Mouse (Mus musculus): ENCODE measurements around the gene Pank4.

Pank4 gene

DNA sequence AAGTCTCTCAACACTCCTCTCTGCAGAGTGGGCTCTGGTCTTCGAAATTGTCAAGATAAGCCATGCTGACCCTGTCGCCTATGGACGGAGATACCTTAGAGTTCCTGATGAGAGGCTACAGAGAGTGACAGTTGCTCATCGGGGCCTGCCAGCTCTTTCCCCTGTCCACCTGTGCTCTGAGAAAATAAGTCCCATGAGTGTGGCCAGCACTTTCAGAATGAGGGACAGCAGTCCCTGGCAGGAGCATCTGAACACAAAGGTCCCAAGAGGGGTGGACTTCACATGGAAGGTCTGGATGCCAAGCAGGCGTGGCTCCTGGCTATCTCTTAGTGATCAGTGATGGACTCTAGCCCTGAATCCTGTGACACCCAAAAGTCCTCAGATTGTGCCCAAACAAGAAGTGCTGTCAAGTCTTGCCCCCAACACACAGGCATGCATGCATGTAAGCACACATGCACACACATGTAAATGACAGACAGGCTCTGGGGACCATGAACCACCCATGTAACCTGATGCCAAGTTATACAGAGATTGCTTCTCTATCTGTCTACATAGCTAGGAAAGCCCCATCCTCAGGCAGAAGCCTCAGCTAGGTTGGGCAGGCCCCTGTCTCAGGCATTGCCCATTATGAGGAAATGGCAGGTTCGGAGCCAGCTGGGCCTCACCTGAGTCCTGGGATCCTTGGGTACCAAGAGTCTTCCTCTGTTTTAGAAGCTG lies 20.4 kb upstream of the Pank4 start:
- no peak for DNase-seq (ENCODE audit: low read depth, low spot score)

GRCm38 (mm10) chr4:154944121-154944590 lies 19.8 kb upstream of the Pank4 start:
- peak; percentile 92 for DNase-seq (ENCODE audit: low read depth, low spot score)

DNA sequence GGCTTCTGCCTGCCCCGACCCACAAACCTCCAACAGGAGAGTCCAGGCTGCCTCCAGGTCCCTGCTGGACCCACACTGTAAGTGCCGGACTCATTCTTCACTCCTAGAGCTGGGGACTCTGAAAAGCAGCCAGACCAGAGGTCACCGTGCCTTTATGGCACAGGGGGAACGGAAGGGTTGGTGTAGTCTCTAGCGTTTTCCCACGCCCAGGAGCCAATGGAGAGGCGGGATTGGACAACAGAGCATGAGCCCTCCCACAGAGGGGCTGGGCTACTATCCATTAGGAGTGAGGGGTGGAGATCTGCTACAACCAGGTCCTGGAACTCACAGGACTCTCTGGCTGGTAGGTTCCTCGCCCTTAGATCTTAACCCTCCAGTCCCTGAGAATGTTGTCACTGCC lies 17.6 kb upstream of the Pank4 start:
- DNase-seq (ENCODE audit: low read depth, low spot score): peak; percentile 87

GRCm38 (mm10) chr4:154948066-154948939 lies 15.6 kb upstream of the Pank4 start:
- no peak for DNase-seq (ENCODE audit: low read depth, low spot score)

DNA sequence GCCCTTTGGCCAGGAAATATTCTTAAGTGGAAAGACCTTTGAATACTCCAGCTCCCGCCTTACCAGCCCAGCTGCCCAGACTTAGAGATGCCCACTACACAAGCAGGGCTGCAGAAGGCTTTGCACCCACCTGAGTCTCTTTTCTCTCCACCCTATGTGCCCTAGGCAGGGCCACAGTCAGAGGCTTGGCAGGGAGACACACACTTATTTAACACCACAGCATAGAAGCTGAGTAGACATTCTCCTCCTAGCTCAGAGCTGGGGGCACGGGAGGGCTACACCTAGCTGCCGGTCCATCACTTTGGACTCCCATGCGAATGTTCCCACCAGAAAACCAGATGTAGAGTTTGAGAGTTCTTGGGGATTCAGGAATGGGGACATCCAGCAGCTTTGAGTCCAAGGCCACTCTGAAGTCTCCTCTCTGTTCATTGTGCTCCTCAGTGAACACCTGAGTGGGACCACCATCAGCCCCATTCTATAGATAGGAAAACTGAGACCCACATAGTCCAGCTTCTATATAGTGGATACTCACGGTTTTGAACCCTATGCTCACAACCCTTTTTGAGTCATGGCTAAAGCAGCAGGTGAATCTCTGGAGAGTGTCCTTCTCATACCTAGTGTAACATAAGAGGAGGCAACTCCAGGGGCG lies 14.9 kb upstream of the Pank4 start:
- DNase-seq (ENCODE audit: low read depth, low spot score): no peak

DNA sequence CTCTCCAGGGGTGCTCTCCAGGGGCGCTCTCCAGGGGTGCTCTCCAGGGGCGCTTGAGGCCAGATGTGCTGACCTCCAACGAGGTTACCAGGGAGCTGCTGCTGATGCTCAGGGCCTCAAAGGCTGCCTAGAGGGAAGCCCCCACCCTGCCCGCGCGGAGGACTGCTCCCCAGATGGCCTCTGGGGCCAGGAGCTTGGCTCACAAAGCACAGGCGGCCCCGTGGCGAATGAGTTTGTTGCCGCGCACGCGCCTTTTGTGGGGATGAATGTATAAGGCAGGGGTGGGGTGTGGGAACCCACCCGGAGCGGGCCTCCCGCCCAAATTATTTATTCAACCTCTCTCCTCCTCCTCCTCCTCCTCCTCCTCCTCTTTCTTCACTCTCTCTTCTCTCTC lies 14.3 kb upstream of the Pank4 start:
- peak; percentile 66 for DNase-seq (ENCODE audit: low read depth, low spot score)

GRCm38 (mm10) chr4:154952461-154953241 lies 11.3 kb upstream of the Pank4 start:
- DNase-seq (ENCODE audit: low read depth, low spot score): peak; percentile 71

DNA sequence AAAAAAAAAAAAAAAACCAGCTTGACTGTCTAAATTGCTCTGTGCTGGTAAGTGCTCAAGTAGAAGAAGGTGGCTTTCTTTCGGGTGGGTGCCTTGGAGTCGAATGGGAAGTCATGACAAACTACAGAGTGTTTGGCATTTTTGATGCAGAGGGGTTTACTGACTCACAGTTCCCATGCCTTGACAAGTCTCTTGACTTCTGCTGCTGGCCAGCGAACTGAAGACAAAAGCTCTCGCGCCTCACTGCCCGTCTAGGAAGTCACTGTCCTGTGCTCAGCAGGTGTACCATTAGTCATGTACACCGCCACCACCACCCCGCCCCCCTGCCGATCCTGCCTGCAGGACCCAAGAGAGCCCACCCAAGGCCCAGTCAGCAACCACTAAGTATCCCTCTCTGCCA lies 7.3 kb upstream of the Pank4 start:
- no peak for DNase-seq (ENCODE audit: low read depth, low spot score)

GRCm38 (mm10) chr4:154957289-154957993 lies 6.5 kb upstream of the Pank4 start:
- DNase-seq (ENCODE audit: low read depth, low spot score): no peak

DNA sequence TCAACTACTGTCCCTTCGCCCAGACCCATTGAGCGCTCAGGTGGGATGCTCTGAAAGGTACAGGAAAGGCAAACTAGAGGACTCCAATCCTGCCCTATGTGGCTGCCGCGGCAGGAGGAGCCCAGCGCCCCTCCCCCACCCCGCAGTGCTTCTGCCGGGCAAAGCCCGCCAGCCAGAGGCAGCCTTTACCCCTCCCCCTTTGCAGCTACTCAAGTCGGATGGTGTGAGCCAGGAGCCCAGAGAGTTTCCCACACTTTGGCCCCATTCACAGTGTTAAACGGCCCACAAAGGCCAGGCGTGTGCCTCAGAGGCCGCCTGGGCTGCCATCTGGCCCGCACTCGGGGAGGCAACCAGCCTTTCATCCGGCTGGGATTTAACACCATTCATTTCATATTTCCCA lies 5.8 kb upstream of the Pank4 start:
- DNase-seq (ENCODE audit: low read depth, low spot score): peak; percentile 91

DNA sequence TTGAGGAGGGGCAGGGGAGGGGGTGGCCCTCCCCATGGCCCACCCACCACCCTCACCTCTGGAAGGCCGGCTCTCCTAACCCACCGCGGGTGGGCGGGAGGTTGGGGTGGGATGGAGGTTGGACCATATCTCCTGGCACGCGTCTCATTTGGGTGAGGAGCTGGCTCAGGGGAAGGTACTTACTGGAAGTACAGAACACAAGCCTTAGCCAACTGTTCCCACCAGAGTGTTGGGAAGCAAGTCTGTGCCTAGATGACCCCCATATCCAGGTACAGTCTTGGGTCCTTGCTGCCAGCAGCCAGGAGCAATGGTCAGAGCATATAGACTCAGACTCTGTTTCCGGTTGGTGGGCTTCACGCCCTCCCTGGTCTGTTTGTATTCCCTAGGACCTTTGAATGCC lies 5.3 kb upstream of the Pank4 start:
- DNase-seq (ENCODE audit: low read depth, low spot score): no peak

- no peak for DNase-seq (ENCODE audit: low read depth, low spot score)
Measured at GRCm38 (mm10) chr4:154960021-154960689, 3.8 kb upstream of the Pank4 start.

GRCm38 (mm10) chr4:154960690-154961225 lies 3.2 kb upstream of the Pank4 start, which contains the start of gene Hes5:
Hes5 (plus strand) TSS chr4:154960923.
- peak; percentile 88 for DNase-seq (ENCODE audit: low read depth, low spot score)

DNA sequence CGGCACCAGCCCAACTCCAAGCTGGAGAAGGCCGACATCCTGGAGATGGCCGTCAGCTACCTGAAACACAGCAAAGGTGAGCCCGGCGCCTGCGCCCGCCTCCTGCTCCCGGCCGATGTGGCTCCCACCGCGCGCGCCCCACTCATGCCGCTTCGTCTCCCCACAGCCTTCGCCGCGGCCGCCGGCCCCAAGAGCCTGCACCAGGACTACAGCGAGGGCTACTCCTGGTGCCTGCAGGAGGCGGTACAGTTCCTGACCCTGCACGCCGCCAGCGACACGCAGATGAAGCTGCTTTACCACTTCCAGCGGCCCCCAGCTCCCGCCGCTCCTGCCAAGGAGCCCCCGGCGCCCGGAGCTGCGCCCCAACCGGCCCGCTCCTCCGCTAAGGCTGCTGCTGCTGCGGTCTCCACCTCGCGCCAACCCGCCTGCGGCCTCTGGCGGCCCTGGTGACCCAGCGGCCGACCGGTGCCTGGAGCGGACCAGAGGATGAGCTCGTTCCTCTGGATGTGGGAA lies 2.6 kb upstream of the Pank4 start:
- DNase-seq (ENCODE audit: low read depth, low spot score): peak; percentile 41

GRCm38 (mm10) chr4:154961911-154962310 lies 2.0 kb upstream of the Pank4 start:
- no peak for DNase-seq (ENCODE audit: low read depth, low spot score)

- DNase-seq (ENCODE audit: low read depth, low spot score): no peak
Measured at GRCm38 (mm10) chr4:154962683-154963082, 1.2 kb upstream of the Pank4 start.

GRCm38 (mm10) chr4:154963190-154963836 lies 610 bp upstream of the Pank4 start:
- peak; percentile 51 for DNase-seq (ENCODE audit: low read depth, low spot score)

- DNase-seq (ENCODE audit: low read depth, low spot score): no peak
Measured at GRCm38 (mm10) chr4:154964581-154965235, 785 bp downstream of the Pank4 start.

DNA sequence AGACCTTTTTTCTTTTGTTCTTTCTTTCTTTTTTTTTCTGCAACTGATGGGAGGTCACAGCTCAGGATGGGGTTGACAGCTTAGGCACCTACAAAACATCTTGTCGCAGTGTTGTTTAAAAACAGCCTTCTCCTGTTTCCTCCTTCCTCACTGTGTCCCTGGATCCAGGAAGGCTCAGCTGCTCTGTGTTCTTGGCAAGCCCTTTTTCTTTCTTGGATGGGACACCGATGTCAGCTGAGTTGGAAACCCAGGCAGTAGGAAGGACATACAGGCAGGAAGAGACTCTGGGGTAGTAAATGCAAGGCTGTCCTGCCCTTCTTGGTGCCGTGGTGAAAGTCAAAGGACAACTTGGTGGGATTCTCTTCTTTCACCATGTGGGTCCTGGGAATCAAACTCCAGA lies 1.9 kb downstream of the Pank4 start:
- DNase-seq (ENCODE audit: low read depth, low spot score): no peak
